Mouse (Mus musculus) CH12.LX (cell line): Measurements from ENCODE around the gene Gm30083. TPM values are rescaled to one million over a fixed set of nuclear protein-coding genes. Genes with fewer than 3 reads are reported as not detected.

ENCODE experiments used
- DNase-seq: peaks from one replicate; pipeline ENCODE4 v3.0.0-alpha.2; 2013; ENCODE audit errors: extremely low read depth
- H3K27ac ChIP-seq: 2 replicates; pipeline ENCODE4 v1.5.1; 2012; ENCODE audit warnings: low read depth, mild to moderate bottlenecking, control low read depth, moderate library complexity; ENCODE audit not compliant: insufficient read depth
- H3K27me3 ChIP-seq: replicated peaks from 2 replicates; pipeline ENCODE3; 2012; ENCODE audit warnings: inconsistent platforms
- H3K36me3 ChIP-seq, 2 experiments: replicated peaks in 1 of 2; 2 replicates each; pipeline versions ENCODE3 to v1.6.1; 2012; ENCODE audit warnings: inconsistent platforms in 1 of 2, low read length in 1 of 2, mild to moderate bottlenecking in 1 of 2, mixed read lengths in 1 of 2, moderate library complexity in 1 of 2; ENCODE audit not compliant: control insufficient read depth in 1 of 2, insufficient read depth in 1 of 2
- H3K4me1 ChIP-seq, 2 experiments: 2 replicates each; pipeline ENCODE4 v1.6.1; 2012; ENCODE audit warnings: inconsistent platforms in 1 of 2, moderate library complexity in 1 of 2; ENCODE audit not compliant: insufficient read depth in 2 of 2, control insufficient read depth in 1 of 2
- H3K4me2 ChIP-seq: 2 replicates; pipeline ENCODE4 v1.6.1; 2012; ENCODE audit warnings: low read depth, mild to moderate bottlenecking, control low read depth; ENCODE audit not compliant: poor library complexity, insufficient read depth, severe bottlenecking
- H3K4me3 ChIP-seq, 3 experiments: fragments of 150-350 bp in 1 of 3; sonication (generic) in 1 of 3; replicated peaks in 1 of 3; 2 replicates each; pipeline versions ENCODE3 to v1.5.1; 2011 to 2012; ENCODE audit warnings: low read depth in 2 of 3, low read length in 2 of 3, mild to moderate bottlenecking in 2 of 3, moderate library complexity in 2 of 3, control low read depth in 1 of 3, improper control_type of control experiment in 1 of 3, inconsistent platforms in 1 of 3, mixed read lengths in 1 of 3; ENCODE audit not compliant: poor library complexity in 1 of 3
- H3K79me2 ChIP-seq: replicated peaks from 2 replicates; pipeline ENCODE4 v1.6.1; 2012; ENCODE audit warnings: mild to moderate bottlenecking, moderate library complexity; ENCODE audit not compliant: control insufficient read depth, poor library complexity, insufficient read depth, severe bottlenecking; ENCODE audit errors: extremely low read depth
- H3K9ac ChIP-seq: 2 replicates; pipeline ENCODE4 v1.6.1; 2012; ENCODE audit warnings: low read depth, mild to moderate bottlenecking, control low read depth, moderate library complexity; ENCODE audit not compliant: insufficient read depth
- H3K9me3 ChIP-seq: replicated peaks from 2 replicates; pipeline ENCODE3; 2012; ENCODE audit warnings: low read length, inconsistent platforms, mixed read lengths
- BHLHE40 ChIP-seq: IDR thresholded peaks from 2 replicates; pipeline ENCODE4 v1.6.1; 2011; ENCODE audit warnings: mild to moderate bottlenecking, low read depth, low read length, improper control_type of control experiment
- CHD2 ChIP-seq: IDR thresholded peaks from 2 replicates; pipeline ENCODE4 v1.6.1; 2011; ENCODE audit warnings: low read length, improper control_type of control experiment
- CTCF ChIP-seq, 2 experiments: IDR thresholded peaks in 1 of 2; conservative IDR thresholded peaks in 1 of 2; 2 replicates each; pipeline ENCODE4 v1.5.1; 2011 to 2012; ENCODE audit warnings: low read depth in 2 of 2, low read length in 2 of 2, improper control_type of control experiment in 1 of 2, inconsistent platforms in 1 of 2, mild to moderate bottlenecking in 1 of 2, moderate library complexity in 1 of 2
- GABPA ChIP-seq: IDR thresholded peaks from 2 replicates; pipeline ENCODE4 v1.6.1; 2012; ENCODE audit warnings: low read depth, low read length, improper control_type of control experiment, inconsistent platforms; ENCODE audit not compliant: insufficient replicate concordance
- HCFC1 ChIP-seq: IDR thresholded peaks from 2 replicates; pipeline ENCODE4 v1.6.1; 2012; ENCODE audit warnings: low read depth, mild to moderate bottlenecking, inconsistent platforms, low read length, improper control_type of control experiment
- IRF4 ChIP-seq: IDR thresholded peaks from 2 replicates; pipeline ENCODE4 v1.6.1; 2014; ENCODE audit warnings: low read depth, mild to moderate bottlenecking, inconsistent platforms, low read length, improper control_type of control experiment
- JUN ChIP-seq: IDR thresholded peaks from 2 replicates; pipeline ENCODE4 v1.6.1; 2011; ENCODE audit warnings: low read depth, mild to moderate bottlenecking, low read length, improper control_type of control experiment, moderate library complexity; ENCODE audit not compliant: insufficient read depth
- JUND ChIP-seq: conservative IDR thresholded peaks from 2 replicates; pipeline ENCODE4 v1.6.1; 2011; ENCODE audit warnings: low read depth, low read length, improper control_type of control experiment
- MAZ ChIP-seq: IDR thresholded peaks from 2 replicates; pipeline ENCODE4 v1.6.1; 2012; ENCODE audit warnings: low read depth, mild to moderate bottlenecking, inconsistent platforms, low read length, improper control_type of control experiment, moderate library complexity
- MYC ChIP-seq: IDR thresholded peaks from 2 replicates; pipeline ENCODE4 v1.6.1; 2011; ENCODE audit warnings: low read depth, mild to moderate bottlenecking, improper control_type of control experiment, low read length
- NELFE ChIP-seq: IDR thresholded peaks from 2 replicates; pipeline ENCODE4 v1.6.1; 2011; ENCODE audit warnings: low read depth, low read length, improper control_type of control experiment
- NRF1 ChIP-seq: IDR thresholded peaks from 2 replicates; pipeline ENCODE4 v1.6.1; 2014; ENCODE audit warnings: low read depth, mild to moderate bottlenecking, inconsistent platforms, low read length, improper control_type of control experiment, moderate library complexity
- PAX5 ChIP-seq: IDR thresholded peaks from 2 replicates; pipeline ENCODE4 v1.6.1; 2012; ENCODE audit warnings: low read length, inconsistent platforms, mixed read lengths
- POLR2A ChIP-seq: IDR thresholded peaks from 2 replicates; pipeline ENCODE4 v1.6.1; 2011; ENCODE audit warnings: low read depth, mild to moderate bottlenecking, improper control_type of control experiment, low read length
- POLR2AphosphoS2 ChIP-seq: IDR thresholded peaks from 2 replicates; pipeline ENCODE4 v1.6.1; 2011; ENCODE audit warnings: low read depth, low read length, improper control_type of control experiment
- RAD21 ChIP-seq: IDR thresholded peaks from 2 replicates; pipeline ENCODE4 v1.6.1; 2011; ENCODE audit warnings: low read depth, mild to moderate bottlenecking, low read length, improper control_type of control experiment, moderate library complexity
- RCOR1 ChIP-seq: conservative IDR thresholded peaks from 2 replicates; pipeline ENCODE4 v1.6.1; 2012; ENCODE audit warnings: low read depth, mild to moderate bottlenecking, inconsistent platforms, low read length, improper control_type of control experiment
- SMC3 ChIP-seq: IDR thresholded peaks from 2 replicates; pipeline ENCODE4 v1.6.1; 2011; ENCODE audit warnings: low read depth, low read length, improper control_type of control experiment
- TBP ChIP-seq: conservative IDR thresholded peaks from 2 replicates; pipeline ENCODE4 v1.6.1; 2011; ENCODE audit warnings: low read depth, low read length, improper control_type of control experiment
- TCF12 ChIP-seq: IDR thresholded peaks from 2 replicates; pipeline ENCODE4 v1.6.1; 2014; ENCODE audit warnings: low read depth, mild to moderate bottlenecking, inconsistent platforms, low read length, improper control_type of control experiment
- UBTF ChIP-seq: IDR thresholded peaks from 2 replicates; pipeline ENCODE4 v1.6.1; 2012; ENCODE audit warnings: low read depth, mild to moderate bottlenecking, inconsistent platforms, low read length, improper control_type of control experiment, moderate library complexity
- USF1 ChIP-seq: IDR thresholded peaks from 2 replicates; pipeline ENCODE4 v1.6.1; 2014; ENCODE audit warnings: low read depth, mild to moderate bottlenecking, inconsistent platforms, low read length, improper control_type of control experiment
- ZKSCAN1 ChIP-seq: IDR thresholded peaks from 2 replicates; pipeline ENCODE4 v1.6.1; 2012; ENCODE audit warnings: low read depth, inconsistent platforms, low read length, improper control_type of control experiment, borderline replicate concordance
- dilution Hi-C: fragments of 300-500 bp; cut with MboI; formaldehyde crosslinking; loops from 2 replicates; pipeline ENCODE4 v1.14.3; 2020; ENCODE audit warnings: low sequenced_read_pairs; ENCODE audit not compliant: extremely low pct_unique_long_range_greater_than_20kb, extremely low pct_ligation_motif_present
- in situ Hi-C: fragments of 300-500 bp; cut with MboI; formaldehyde crosslinking; loops from 3 replicates; pipeline ENCODE4 v1.14.3; 2019; ENCODE audit warnings: low sequenced_read_pairs, low pct_ligation_motif_present, low pct_unique_long_range_greater_than_20kb, mixed read lengths
- polyA plus RNA-seq: library from polyadenylated mRNA; unstranded; fragments of >175 nt; gene quantifications from 2 replicates; pipeline ENCODE4 v1.2.1, GENCODE M21; 2012; ENCODE audit warnings: low read depth; ENCODE audit not compliant: insufficient read length
- total RNA-seq, 2 experiments: library from RNA; depleted of rRNA; stranded (reverse); fragments of 300-350 nt in 1 of 2; fragments of >200 nt in 1 of 2; gene quantifications; 2 replicates each; pipeline ENCODE4 v1.2.3; 2012 to 2014

Gene Gm30083
- total and polyA plus RNA-seq, 3 experiments: not detected

GRCm38 (mm10) chr14:33989201-33989600, 25.8 kb downstream of the Gm30083 start:
- H3K9me3 ChIP-seq: no peaks in the 10 kb centered on the region
- no peak overlapping the region for H3K27ac ChIP-seq
- H3K4me2 ChIP-seq: no peak overlapping the region
- DNase-seq: no peak
- no peaks in the 10 kb centered on the region for H3K36me3 ChIP-seq
- peaks cover 23% of the 10 kb centered on the region for H3K27me3 ChIP-seq
- H3K4me3 ChIP-seq: no peak overlapping the region
- no peak overlapping the region for H3K9ac ChIP-seq
- in situ Hi-C loops (no loop called here), dilution Hi-C loops (no loop called here)
- TF ChIP-seq GABPA (no peak), BHLHE40 (no peak), USF1 (no peak), IRF4 (no peak), POLR2AphosphoS2 (no peak), MYC (no peak), RCOR1 (no peak)
- H3K79me2 ChIP-seq: no peaks in the 10 kb centered on the region
- peaks cover 0 to 4% of the 10 kb centered on the region in 2 experiments; a peak in 1 of 4 replicates for H3K4me1 ChIP-seq

- H3K79me2 ChIP-seq: no peaks in the 10 kb centered on the region
- dilution Hi-C loops: no loop called here
Measured at GRCm38 (mm10) chr14:33978604-33979059, 36.4 kb downstream of the Gm30083 start, which contains the start of gene Zfp488. TSS of gene Zfp488 (minus strand) at chr14:33978764.

GRCm38 (mm10) chr14:33977748-33978147, 37.2 kb downstream of the Gm30083 start:
- TF ChIP-seq ZKSCAN1: no peak
- no peak for TF ChIP-seq CTCF (conservative IDR thresholded peaks at IDR 0.05 in 1 of 2, IDR thresholded peaks at IDR 0.05 in 1 of 2; ENCODE audit: low read depth in 2 of 2, low read length in 2 of 2)
- no peak for TF ChIP-seq UBTF
- no peak for TF ChIP-seq TBP
- TF ChIP-seq HCFC1: no peak
- TF ChIP-seq NRF1: no peak
- no peak for TF ChIP-seq POLR2AphosphoS2
- TF ChIP-seq JUND: no peak
- no peak for TF ChIP-seq MAZ
- TF ChIP-seq TCF12: no peak
- Histone ChIP-seq H3K27me3 (peaks cover 5% of the 10 kb centered on the region), H3K4me3 (no peak overlapping the region), H3K36me3 (no peaks in the 10 kb centered on the region), H3K4me2 (no peak overlapping the region), H3K79me2 (no peaks in the 10 kb centered on the region), H3K27ac (no peak overlapping the region), H3K4me1 (peaks cover 0 to 4% of the 10 kb centered on the region in 2 experiments; a peak in 1 of 4 replicates), H3K9me3 (no peaks in the 10 kb centered on the region), H3K9ac (no peak overlapping the region)
- DNase-seq: no peak
- in situ Hi-C loops (no loop called here), dilution Hi-C loops (no loop called here)

More at GRCm38 (mm10) chr14:33978604-33979059, 36.4 kb downstream of the Gm30083 start, which contains the start of gene Zfp488:
- Histone ChIP-seq H3K27me3 (peaks cover 5% of the 10 kb centered on the region), H3K4me1 (no peaks in the 10 kb centered on the region), H3K27ac (no peak within 1 kb of the TSS), H3K4me2 (no peak within 1 kb of the TSS), H3K9ac (no peak within 1 kb of the TSS), H3K4me3 (no peak within 1 kb of the TSS), H3K36me3 (no peaks in the 10 kb centered on the region), H3K9me3 (no peaks in the 10 kb centered on the region)
- DNase-seq: no peak
- TF ChIP-seq HCFC1: no peak
- TF ChIP-seq JUN: no peak
- TF ChIP-seq RAD21: no peak
- TF ChIP-seq PAX5: no peak
- TF ChIP-seq IRF4: no peak
- no peak for TF ChIP-seq CHD2
- no peak for TF ChIP-seq NELFE
- no peak for TF ChIP-seq MAZ
- no peak for TF ChIP-seq CTCF (conservative IDR thresholded peaks at IDR 0.05 in 1 of 2, IDR thresholded peaks at IDR 0.05 in 1 of 2; ENCODE audit: low read depth in 2 of 2, low read length in 2 of 2)
- no peak for TF ChIP-seq POLR2A
- no peak for TF ChIP-seq SMC3
- TF ChIP-seq JUND: no peak
- in situ Hi-C loops: no loop called here
